Mouse (Mus musculus): ENCODE measurements at regions not wholly inside any gene's neighbourhood (a gene's known extent, or its start where the extent isn't known, plus 50 kb on each side); places are given as distances from the start of the nearest gene placed in this dataset.

DNA sequence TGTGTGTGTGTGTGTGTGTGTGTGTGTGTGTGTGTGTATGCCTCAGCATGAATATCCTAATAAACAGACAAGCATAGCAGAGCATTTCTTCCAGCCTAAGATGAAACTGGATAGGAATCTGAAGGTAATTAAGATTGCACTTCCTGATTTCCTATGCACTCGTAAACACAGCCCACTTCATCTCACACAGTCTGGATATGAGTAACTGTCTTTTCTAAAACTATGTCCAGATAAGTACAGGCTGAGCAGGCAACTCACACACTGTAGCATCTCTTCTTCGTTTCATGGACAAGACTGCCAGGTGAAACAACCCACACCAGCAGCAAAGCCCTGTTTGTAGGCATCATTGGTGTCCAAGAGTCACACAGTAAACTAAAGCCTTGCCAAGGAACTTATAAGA lies 261.1 kb downstream of the Pdha2 start:
- Histone ChIP-seq H3K4me1 (ENCODE audit: insufficient read depth, low read depth, low read length) (peaks cover 29% of the 10 kb centered on the region), H3K27me3 (ENCODE audit: insufficient read depth, low read length) (no peaks in the 10 kb centered on the region), H3K4me3 (ENCODE audit: low read depth, low read length) (no peak overlapping the region), H3K36me3 (replicated peaks) (no peaks in the 10 kb centered on the region), H3K9me3 (replicated peaks) (no peaks in the 10 kb centered on the region)
- no peak for DNase-seq (ENCODE audit: low spot score)
- no peak for ATAC-seq (ENCODE audit: extremely low read depth, insufficient number of reproducible peaks, low FRiP score, poor library complexity, severe bottlenecking)
- TF ChIP-seq TAL1 (conservative IDR thresholded peaks at IDR 0.05; ENCODE audit: low read depth, low read length) (no peak), POLR2AphosphoS5 (IDR thresholded peaks at IDR 0.05; ENCODE audit: insufficient replicate concordance, low read depth, low read length) (no peak), CTCF (IDR thresholded peaks at IDR 0.05; ENCODE audit: low read depth, low read length) (no peak), GATA2 (IDR thresholded peaks at IDR 0.05; ENCODE audit: borderline replicate concordance, low read depth, low read length) (no peak), GATA1 (IDR thresholded peaks at IDR 0.05; ENCODE audit: borderline replicate concordance, low read length) (no peak)

DNA sequence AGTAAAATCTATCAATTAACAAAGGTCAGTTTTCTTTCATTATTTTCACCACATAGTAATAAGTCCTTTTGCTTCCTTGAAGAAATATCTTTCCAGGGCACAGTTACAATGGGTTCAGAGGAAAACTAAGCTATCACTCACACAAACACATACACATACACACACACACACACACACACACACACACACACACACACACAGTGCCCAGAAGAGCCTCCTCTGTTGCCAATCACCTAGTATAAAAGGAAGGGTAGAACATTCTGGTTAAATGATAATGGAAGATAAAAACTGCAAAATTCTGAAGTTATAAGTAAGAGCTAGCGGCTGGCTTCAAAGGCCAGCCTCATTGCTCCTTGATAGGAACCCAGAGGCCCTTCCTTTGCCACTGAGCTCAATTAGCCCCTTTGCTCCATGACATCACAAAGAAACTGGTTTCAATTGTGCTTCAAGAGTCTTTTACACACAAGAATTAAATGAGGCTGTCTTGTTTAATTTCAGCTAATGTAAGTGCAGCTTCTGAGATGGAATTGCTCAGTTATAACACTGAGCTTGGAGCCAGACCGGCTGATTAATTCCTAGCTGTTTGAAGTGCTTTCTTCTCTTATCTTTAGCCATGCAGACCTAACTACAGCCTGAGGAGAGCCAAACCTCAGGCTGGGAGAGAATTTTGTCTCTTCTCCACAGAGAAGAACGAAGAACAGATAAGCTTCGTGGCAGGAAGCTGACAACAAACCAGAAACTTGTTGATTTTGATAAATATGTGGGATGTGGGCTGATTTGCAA lies 262.1 kb downstream of the Pdha2 start:
- no peak overlapping the region; the same call in 1 of the 2 replicates for H3K4me3 ChIP-seq (ENCODE audit: low read depth, low read length)

DNA sequence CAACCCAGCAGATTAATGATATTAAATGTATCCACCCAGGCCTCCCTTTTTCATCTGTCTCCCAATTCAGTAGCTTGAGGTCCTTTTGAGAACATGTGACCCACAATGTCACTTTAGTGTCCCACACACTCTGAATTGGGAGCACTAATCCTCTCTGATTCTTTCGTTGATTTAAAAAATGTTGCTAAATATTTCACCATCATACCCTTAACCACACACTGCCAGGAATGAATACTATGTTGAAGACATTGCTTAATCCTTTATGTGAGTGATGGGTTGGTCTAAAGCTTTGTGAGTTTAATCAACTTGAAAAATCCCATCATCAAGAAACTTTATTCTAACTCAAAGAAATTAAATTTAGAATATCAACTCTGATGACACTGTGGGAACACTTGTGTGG lies 269.7 kb downstream of the Pdha2 start:
- Histone ChIP-seq H3K36me3 (replicated peaks) (no peaks in the 10 kb centered on the region), H3K27me3 (ENCODE audit: insufficient read depth, low read length) (no peaks in the 10 kb centered on the region), H3K4me3 (ENCODE audit: low read depth, low read length) (no peak overlapping the region), H3K4me1 (ENCODE audit: insufficient read depth, low read depth, low read length) (peaks cover 5% of the 10 kb centered on the region; the same call in 1 of the 2 replicates), H3K9me3 (replicated peaks) (no peaks in the 10 kb centered on the region)
- TF ChIP-seq TAL1 (conservative IDR thresholded peaks at IDR 0.05; ENCODE audit: low read depth, low read length) (no peak), CTCF (IDR thresholded peaks at IDR 0.05; ENCODE audit: low read depth, low read length) (no peak), GATA2 (IDR thresholded peaks at IDR 0.05; ENCODE audit: borderline replicate concordance, low read depth, low read length) (no peak), GATA1 (IDR thresholded peaks at IDR 0.05; ENCODE audit: borderline replicate concordance, low read length) (no peak), POLR2AphosphoS5 (IDR thresholded peaks at IDR 0.05; ENCODE audit: insufficient replicate concordance, low read depth, low read length) (no peak)
- ATAC-seq (ENCODE audit: extremely low read depth, insufficient number of reproducible peaks, low FRiP score, poor library complexity, severe bottlenecking) = no peak
- DNase-seq (ENCODE audit: low spot score) = no peak

More for the DNA sequence above, 262.1 kb downstream of the Pdha2 start:
- Histone ChIP-seq H3K36me3 (replicated peaks) (no peaks in the 10 kb centered on the region), H3K27me3 (ENCODE audit: insufficient read depth, low read length) (no peaks in the 10 kb centered on the region), H3K9me3 (replicated peaks) (no peaks in the 10 kb centered on the region), H3K4me1 (ENCODE audit: insufficient read depth, low read depth, low read length) (peaks cover 29% of the 10 kb centered on the region)
- peak; percentile 91 for ATAC-seq (ENCODE audit: extremely low read depth, insufficient number of reproducible peaks, low FRiP score, poor library complexity, severe bottlenecking)
- peak; percentile 12 for DNase-seq (ENCODE audit: low spot score)
- TF ChIP-seq TAL1 (conservative IDR thresholded peaks at IDR 0.05; ENCODE audit: low read depth, low read length) (peak; percentile 78), CTCF (IDR thresholded peaks at IDR 0.05; ENCODE audit: low read depth, low read length) (no peak)

DNA sequence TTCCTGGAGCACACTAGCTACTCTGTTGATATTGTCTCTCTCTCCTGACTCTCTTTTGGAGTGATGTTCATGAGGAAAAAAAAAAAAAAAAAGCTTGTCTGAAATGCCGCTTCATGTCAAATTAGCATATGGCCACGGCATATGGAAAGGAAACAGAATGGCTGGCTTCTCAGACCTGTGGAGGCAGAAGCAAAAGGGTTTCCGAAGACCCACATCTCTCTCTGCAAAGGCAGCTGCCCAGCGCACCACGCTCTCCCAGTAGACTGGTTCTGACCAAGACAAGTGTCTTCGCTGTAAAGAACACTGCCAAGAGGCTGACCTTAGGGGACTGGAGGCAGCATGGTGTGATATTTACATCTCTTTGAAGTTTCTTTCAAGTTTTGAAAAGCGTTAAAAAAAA lies 270.3 kb downstream of the Pdha2 start:
- Histone ChIP-seq H3K4me3 (ENCODE audit: low read depth, low read length) (no peak overlapping the region), H3K36me3 (replicated peaks) (no peaks in the 10 kb centered on the region), H3K4me1 (ENCODE audit: insufficient read depth, low read depth, low read length) (peaks cover 5% of the 10 kb centered on the region; the same call in 1 of the 2 replicates), H3K9me3 (replicated peaks) (no peaks in the 10 kb centered on the region), H3K27me3 (ENCODE audit: insufficient read depth, low read length) (no peaks in the 10 kb centered on the region)
- no peak for TF ChIP-seq CTCF (IDR thresholded peaks at IDR 0.05; ENCODE audit: low read depth, low read length)
- no peak for TF ChIP-seq GATA2 (IDR thresholded peaks at IDR 0.05; ENCODE audit: borderline replicate concordance, low read depth, low read length)
- DNase-seq (ENCODE audit: low spot score) = no peak
- no peak for ATAC-seq (ENCODE audit: extremely low read depth, insufficient number of reproducible peaks, low FRiP score, poor library complexity, severe bottlenecking)

DNA sequence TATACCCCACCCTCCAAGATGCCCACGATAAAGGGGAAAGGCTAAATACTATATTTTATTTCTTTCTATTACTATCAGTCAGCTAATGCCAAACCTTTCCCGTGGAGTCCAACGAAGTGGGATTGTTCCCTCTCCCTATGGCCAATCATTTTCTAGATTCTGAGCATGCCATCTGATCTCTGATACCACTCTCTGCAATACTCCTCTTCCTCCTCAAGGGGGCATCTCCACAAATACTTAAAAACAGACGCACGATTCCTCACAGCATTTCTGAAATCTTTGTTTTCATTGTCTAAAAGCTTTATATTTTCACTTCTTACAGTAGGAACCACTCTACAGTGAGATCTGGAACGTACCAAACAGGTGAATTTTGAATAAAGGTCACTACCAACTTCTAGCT lies 270.8 kb downstream of the Pdha2 start:
- Histone ChIP-seq H3K27me3 (ENCODE audit: insufficient read depth, low read length) (no peaks in the 10 kb centered on the region), H3K9me3 (replicated peaks) (no peaks in the 10 kb centered on the region), H3K36me3 (replicated peaks) (no peaks in the 10 kb centered on the region), H3K4me3 (ENCODE audit: low read depth, low read length) (no peak overlapping the region), H3K4me1 (ENCODE audit: insufficient read depth, low read depth, low read length) (peaks cover 5% of the 10 kb centered on the region; the same call in 1 of the 2 replicates)
- ATAC-seq (ENCODE audit: extremely low read depth, insufficient number of reproducible peaks, low FRiP score, poor library complexity, severe bottlenecking) (no peak), DNase-seq (ENCODE audit: low spot score) (no peak)
- TF ChIP-seq GATA1 (IDR thresholded peaks at IDR 0.05; ENCODE audit: borderline replicate concordance, low read length) = no peak
- no peak for TF ChIP-seq POLR2AphosphoS5 (IDR thresholded peaks at IDR 0.05; ENCODE audit: insufficient replicate concordance, low read depth, low read length)
- no peak for TF ChIP-seq GATA2 (IDR thresholded peaks at IDR 0.05; ENCODE audit: borderline replicate concordance, low read depth, low read length)
- no peak for TF ChIP-seq TAL1 (conservative IDR thresholded peaks at IDR 0.05; ENCODE audit: low read depth, low read length)
- TF ChIP-seq CTCF (IDR thresholded peaks at IDR 0.05; ENCODE audit: low read depth, low read length) = no peak

DNA sequence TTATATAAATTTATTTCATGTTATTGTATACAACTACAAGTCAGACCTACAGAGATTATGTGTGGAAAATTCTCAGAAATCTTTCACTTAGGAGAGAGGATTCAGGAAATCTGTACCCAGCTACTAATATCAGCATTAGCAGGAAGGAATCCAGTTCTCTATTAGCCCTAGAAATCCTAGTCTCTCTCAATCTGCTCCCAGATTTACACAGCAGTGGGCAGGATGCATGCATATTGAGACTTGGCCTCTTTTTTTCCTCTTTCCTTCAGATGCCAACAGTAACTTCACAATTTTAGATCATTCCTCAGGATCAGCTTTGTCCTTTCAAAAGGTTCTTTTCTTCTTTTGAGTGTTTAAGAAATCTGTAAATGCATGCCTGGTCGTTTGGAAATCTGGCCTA lies 279.0 kb downstream of the Pdha2 start:
- Histone ChIP-seq H3K36me3 (replicated peaks) (no peaks in the 10 kb centered on the region), H3K27me3 (ENCODE audit: insufficient read depth, low read length) (no peaks in the 10 kb centered on the region), H3K4me1 (ENCODE audit: insufficient read depth, low read depth, low read length) (no peaks in the 10 kb centered on the region), H3K4me3 (ENCODE audit: low read depth, low read length) (no peak overlapping the region), H3K9me3 (replicated peaks) (no peaks in the 10 kb centered on the region)
- DNase-seq (ENCODE audit: low spot score) = no peak
- TF ChIP-seq CTCF (IDR thresholded peaks at IDR 0.05; ENCODE audit: low read depth, low read length) (no peak), POLR2AphosphoS5 (IDR thresholded peaks at IDR 0.05; ENCODE audit: insufficient replicate concordance, low read depth, low read length) (no peak), TAL1 (conservative IDR thresholded peaks at IDR 0.05; ENCODE audit: low read depth, low read length) (no peak), GATA2 (IDR thresholded peaks at IDR 0.05; ENCODE audit: borderline replicate concordance, low read depth, low read length) (no peak), GATA1 (IDR thresholded peaks at IDR 0.05; ENCODE audit: borderline replicate concordance, low read length) (no peak)
- ATAC-seq (ENCODE audit: extremely low read depth, insufficient number of reproducible peaks, low FRiP score, poor library complexity, severe bottlenecking) = no peak

All from G1E (cell line).